Mouse (Mus musculus) induced T-regulatory cell, adult 2 months (primary cell): Measurements from ENCODE around the gene Snhg11.
A peak's percentile ranks its signal among the peaks of the same experiment; 100 is the strongest.

Experiments
- DNase-seq: peaks from one replicate; pipeline ENCODE4 v3.0.0-alpha.2; 2012; ENCODE audit warnings: low read depth

Snhg11 gene

DNA sequence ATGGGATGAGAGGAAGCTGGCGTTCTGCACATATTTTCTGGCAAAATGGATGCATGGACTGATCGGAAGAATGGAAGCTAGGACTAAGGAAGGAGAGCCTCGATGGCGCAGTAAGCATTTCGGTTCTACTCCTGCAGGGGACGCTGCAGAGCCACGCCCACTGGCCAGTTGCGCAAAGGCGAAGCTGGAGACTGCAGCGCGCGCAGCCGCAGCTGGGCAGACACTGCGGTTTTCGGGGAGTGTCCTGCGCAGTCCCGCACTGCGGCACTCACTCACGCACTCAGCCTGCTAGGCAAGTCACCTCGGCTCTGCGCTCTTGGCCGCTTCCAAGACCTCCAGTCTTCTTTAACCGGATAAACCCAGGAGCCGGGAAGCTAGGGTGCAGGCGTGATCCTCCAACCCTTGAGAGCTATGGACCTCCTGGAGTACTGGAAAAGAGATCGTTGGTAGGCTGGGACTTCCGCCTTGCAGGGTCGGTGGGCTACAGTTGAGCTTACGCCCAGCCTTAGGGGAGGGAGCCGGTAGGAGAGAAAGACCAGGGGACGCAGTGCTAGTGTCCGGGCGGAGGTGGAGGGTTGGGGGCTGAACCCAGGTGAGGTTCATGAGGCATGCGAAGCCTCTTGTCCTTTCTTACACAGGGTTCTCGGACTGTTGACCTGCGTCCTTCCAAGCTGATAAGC, at the start of gene Snhg11:
Gene Snhg11 (plus strand): TSS at position 196 of the 680 bp plus-strand sequence.
- peak; percentile 20 for DNase-seq

GRCm38 (mm10) chr2:158334356-158334755, 41.1 kb upstream of the Snhg11 start:
- no peak for DNase-seq

GRCm38 (mm10) chr2:158337698-158338097, 37.7 kb upstream of the Snhg11 start:
- no peak for DNase-seq

- DNase-seq, result peak; percentile 76
Measured at GRCm38 (mm10) chr2:158339948-158340564, 35.4 kb upstream of the Snhg11 start.

DNA sequence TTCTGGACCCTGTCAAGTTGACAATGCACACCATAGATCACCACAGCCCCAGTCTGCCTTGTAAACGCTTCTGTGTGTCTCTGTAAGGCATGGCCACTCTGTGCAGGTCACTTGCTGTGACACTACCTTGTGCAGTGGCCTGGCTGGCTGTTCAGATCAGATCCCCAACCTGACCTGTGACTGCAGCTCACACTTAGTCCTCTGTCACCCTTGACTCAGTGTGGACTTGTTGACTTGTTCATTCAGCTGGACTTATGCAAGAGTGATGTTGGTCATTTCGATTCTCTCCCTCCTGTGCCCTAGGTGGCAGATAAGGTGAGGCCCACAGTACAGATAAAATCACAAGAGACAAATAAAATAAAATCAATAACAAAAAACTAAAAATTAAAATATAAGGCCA, 34.1 kb upstream of the Snhg11 start:
- no peak for DNase-seq

- DNase-seq, result no peak
Measured at GRCm38 (mm10) chr2:158343495-158343894, 31.9 kb upstream of the Snhg11 start.

DNA sequence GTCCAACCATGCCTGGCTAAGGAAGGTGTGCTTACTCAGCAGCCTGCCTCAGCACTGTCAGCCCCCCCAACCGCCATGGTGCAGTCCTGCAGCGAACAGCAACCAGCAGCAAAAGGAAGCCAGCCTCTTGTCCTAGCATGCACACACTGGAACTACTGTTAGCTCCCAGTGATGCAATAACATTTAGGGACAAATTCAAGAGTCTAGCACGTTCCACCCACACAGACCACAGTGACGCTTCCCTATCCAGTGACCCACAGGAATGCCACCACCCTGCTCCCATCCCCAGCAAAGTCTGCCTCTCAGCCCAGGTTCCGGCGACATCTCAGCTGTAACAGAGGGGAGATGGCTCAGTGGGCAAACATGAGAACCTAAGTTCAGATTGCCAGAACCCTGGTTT, 29.0 kb upstream of the Snhg11 start:
- DNase-seq, result no peak

- DNase-seq, result peak; percentile 77
Measured at GRCm38 (mm10) chr2:158347868-158348267, 27.6 kb upstream of the Snhg11 start.

DNA sequence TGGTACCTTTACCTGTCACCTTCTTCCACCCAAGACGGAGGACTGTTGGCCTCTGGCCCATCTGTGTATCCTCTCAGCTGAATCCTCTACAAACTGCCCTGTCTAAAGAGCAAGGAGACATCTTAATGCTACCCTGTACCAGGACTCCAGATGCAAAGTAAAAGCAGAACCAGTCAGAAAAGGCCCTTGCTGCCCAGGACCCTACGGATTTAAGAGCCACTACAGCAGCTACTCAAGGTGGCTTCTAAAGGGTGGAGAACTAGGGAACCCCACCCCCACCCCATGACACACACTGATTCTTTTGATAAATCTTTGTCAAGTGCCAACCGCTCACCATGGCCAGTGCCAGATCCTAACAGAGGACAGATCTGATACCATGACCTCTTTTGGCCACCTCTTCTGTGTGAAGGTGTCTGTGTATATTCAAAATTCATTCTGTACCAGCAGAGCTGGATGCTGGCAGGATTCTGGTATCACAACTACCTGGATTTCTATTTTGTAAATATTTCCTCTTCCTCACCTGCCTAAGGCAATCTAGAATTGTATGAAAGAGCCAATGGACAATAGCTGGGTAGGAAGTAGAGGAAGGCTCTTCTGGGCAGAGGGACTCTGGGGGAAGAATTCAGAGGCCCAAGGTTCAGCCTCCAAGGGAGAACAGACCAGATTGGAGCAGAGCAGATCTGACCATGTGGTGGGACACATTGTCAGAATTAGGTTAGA, 22.5 kb upstream of the Snhg11 start:
- DNase-seq, result no peak

GRCm38 (mm10) chr2:158354348-158355114, 20.9 kb upstream of the Snhg11 start:
- peak; percentile 26 for DNase-seq

- no peak for DNase-seq
Measured at GRCm38 (mm10) chr2:158355238-158355637, 20.2 kb upstream of the Snhg11 start.

- no peak for DNase-seq
Measured at GRCm38 (mm10) chr2:158356121-158356520, 19.3 kb upstream of the Snhg11 start.

GRCm38 (mm10) chr2:158359757-158360620, 15.4 kb upstream of the Snhg11 start:
- peak; percentile 24 for DNase-seq

DNA sequence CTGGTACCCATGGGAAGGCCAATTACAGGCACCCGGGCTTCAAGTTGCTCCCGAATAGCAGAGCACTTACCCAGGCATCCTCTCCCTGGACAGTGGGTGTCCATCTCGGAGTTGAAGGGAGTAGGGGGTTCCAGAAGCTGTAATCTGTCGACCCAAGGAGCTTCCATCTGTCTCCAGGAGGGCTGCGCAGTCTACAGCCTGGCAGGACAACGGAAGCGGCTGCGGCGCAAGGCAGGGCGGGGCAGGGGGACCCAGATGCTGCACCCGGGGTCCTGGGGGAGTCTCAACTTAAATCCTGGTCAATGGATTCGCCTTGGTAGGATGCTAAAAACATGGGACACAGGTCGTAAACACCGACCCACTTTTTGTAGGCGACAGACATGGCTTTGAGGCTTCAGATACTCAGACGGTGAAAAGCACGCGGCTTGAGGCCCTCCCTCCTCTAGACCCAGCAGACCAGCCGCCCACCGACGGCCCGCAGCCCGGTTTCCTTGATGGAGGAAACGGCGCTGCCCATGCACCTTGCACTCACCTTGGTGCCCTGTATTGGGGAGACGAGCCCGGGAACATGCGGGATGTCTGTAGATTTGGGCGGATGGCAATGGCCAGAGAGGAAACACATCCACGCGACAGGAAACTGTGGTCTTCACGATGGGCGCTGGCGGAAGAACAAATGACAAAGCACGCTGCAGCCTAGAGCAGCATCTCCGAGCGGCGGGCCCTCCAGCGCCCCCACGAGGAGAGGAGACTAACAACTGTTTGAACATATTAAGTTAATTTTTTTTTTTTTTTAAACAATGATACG, 14.4 kb upstream of the Snhg11 start:
- DNase-seq, result peak; percentile 94

DNA sequence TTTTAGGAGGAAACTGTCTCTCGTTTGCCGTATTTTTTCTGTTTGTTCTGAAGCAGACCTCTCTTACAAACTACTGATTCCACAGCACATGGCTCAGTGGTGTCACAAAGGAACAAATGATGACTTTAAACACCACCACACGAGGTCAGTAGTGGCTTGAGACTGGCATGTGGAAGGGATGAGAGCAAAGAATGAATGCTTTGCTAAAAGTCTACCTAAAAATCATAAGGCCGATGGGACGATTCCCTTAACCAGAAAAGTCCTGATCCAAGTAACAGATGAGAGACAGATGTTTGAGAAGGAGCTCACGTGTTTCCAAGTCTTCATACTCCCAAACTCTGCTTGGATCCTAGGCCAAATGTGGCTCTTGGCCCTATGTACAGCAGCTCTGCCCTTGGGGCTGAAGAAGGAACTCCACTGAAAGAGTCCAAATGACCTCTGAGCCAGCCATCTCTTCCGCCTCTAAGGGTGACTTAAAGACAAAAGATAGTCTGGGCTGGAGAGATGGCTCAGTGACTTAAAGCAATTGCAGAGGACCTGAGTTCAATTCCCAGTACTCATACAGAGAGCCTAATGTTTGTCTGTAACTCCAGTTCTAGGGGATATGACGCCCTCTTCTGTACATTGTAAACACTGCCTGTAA, 13.6 kb upstream of the Snhg11 start:
- DNase-seq, result no peak

DNA sequence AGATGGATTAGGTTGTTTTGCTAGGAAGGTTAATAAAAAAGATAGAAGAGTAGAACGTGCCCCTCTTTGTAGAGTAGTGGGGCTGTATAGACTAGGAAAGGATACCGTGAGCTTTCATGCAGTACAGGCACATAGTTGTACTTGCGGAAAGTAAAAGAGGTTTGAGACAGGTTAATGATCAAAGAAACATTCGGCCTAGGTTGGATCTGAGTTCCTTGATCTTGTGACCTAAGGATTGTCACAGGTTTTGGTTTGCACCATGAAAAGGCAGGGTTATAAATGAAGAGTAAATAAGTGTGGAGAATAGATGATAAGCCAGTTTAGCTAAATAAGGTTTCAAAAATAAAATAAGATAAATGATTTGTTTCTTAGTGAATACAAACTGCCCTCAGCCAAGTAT, 11.3 kb upstream of the Snhg11 start:
- no peak for DNase-seq

DNA sequence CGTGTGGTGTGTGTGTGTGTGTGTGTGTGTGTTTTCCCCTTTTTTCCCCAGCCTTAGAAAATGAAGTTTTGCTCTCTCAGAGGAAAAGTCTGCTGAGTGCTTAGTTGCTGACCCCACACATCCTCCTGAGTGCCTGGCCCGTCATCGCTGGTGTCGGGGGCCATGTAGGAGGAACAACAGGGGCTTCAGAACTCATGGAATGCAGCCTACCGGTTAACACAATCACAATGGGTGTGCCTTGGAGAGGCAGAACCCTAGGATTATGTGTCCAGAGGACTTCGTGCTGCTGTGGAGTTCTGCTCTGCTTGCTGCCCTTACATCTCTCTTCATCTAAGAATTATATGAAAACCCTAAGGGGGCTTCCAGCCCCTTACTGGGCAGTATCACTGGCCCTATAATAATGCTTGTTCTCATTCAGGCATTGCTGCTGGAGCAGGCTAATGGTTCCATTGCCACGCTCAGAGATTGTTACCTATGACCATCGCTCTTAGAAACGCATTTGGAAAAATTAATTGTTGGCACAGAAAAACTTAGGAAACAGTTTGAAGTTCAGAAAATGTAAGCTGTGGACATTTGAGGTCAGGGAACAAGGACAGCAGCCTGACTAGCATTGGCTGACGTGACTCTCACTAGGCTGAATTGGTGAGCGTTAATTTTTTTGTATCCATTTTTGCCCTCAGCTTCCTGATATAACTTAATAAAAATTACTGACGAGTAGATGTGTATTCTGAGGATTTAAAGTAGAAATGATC, 10.2 kb upstream of the Snhg11 start:
- DNase-seq, result no peak

DNA sequence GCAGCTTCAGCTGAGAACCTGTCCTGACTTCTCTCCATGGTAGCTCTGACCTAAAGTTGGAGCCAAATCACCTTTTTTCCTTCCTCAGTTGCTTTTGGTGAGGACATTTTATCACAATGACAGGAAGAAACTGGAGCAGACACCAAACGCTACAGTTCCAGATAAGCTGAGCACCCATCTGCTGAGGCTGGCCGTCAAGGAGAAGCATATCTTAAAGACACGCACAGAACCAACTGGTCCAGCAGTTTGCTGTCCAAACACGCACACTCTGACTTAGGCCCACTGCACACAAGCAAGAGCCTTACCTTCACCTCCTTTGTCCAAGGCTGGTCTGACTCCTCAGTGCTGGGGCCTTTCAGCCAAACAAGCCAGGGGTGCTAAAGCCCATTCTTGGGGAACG, 7.8 kb upstream of the Snhg11 start:
- no peak for DNase-seq

DNA sequence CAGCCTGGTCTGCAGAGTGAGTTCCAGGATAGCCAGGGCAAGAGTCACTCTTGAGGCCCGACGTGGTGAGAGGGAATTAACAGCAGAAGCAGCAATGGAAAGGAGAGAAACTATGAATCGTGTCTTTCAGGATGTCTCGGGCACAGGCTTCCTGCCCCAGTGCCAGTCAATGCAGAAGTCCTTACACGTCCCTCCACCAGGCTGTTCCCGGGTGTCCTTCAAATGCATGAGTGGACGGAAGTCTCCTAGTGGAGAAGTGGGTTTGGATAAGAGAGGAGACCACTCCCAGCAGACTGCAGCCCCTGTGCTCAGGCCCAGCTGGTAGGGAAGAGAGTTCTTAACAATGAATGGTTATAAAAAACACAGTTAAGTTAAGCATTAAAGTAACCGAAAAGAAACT, 7.1 kb upstream of the Snhg11 start:
- no peak for DNase-seq
